Mouse (Mus musculus) monocyte, adult 59 days (primary cell): ENCODE data around the gene Nppa. TPM values are rescaled to one million over a fixed set of nuclear protein-coding genes. Genes with fewer than 3 reads are reported as not detected.

Source experiments
- total RNA-seq, 2 experiments: library from RNA; stranded (reverse); gene quantifications; one replicate each; pipeline ENCODE4 v1.2.4; 2023

Gene Nppa
- not detected for total RNA-seq

DNA sequence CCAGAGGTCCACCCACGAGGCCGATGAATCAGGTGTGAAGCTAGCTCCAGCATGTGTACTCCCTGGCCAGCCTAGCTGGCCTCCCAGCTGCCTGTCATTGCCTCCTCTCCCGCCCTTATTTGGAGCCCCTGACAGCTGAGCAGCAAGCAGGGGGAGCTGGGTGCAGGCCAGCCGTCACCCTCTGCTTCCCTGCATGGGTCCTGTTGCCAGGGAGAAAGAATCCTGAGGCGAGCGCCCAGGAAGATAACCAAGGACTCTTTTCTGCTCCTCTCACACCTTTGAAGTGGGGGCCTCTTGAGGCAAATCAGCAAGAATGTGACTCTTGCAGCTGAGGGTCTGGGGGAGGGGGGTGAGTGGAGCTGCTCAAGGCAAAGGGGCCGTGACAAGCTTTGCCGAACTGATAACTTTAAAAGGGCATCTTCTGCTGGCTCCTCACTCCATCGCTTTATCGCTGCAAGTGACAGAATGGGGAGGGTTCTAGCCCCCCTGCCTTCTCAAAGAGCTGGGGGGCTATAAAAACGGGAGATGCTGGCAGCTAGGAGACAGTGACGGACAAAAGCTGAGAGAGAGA lies at the start of gene Nppa:
Nppa (plus strand) TSS at position 521 of the 571 bp plus-strand sequence.

DNA sequence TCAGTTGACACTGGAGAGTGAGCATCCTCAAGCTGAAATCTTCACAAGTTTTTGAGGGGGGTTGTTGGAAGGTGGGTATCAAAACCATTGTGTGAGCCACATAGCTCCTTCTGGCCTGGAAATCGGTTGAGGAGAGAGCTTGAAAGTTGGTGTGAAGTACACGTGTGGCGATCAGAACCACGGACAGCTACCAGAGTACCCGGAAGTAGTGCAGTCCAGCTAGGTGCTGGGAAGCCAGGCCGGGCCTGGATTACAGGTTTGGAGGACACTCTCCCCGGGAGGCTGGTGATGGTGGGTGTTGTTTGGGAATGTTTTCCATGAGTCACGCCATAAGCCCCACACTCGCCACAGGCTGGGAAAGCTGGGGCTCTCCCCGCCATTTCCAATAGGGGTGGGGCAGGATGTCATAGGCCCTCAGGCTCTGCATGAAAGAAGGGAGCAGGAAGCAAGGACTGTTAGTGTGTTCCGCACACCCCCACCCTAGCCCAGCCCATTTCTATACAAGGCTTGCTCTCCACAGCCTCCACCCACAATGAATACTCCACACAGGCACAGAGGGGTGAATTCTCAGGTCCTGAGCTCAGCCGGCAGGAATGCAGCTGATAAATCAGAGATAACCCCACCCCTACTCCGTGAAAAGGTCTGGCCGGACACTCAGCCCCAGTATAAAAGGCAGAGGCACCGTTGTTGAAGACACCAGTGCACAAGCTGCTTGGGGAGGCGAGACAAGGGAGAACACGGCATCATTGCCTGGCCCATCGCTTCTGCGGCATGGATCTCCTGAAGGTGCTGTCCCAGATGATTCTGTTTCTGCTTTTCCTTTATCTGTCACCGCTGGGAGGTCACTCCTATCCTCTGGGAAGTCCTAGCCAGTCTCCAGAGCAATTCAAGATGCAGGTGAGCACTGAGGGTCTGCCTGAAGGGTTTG lies 15.1 kb upstream of the Nppa start, which contains the start of gene Nppb:
Nppb (plus strand) TSS at position 584 of the 928 bp plus-strand sequence.

DNA sequence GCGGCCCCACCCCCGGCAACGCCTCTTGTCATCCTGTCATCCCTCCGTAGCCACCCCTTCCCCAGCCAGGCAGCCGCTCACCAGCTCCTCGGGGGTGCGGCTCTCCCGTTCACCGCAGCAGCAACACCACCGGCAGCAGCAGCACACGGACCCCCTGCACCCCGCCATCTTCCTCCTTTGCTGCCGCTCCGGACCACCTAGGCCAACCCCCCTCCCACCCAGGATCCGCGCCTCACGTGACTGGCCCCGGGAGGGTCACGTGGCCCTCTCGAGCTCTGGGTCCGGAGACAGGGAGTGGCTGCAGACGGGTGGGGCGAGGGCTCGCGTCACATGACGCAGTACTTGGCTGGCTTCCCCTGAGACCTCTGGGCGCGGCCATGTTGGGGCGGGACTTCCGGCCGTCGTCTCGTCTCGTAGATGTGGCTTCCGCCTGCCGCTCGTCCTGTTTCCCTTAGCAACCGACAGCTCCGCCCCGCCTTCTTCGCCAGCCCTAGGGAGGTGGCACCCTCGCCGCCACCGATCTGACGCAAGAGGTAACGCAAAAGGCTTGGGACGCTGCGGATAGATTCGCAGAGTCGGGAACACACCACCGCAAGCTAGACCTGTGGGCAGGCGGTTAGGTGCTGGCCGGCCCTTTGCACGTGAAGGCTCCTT lies 38.2 kb downstream of the Nppa start, which contains the start of the genes Clcn6 and Mthfr:
Clcn6 (minus strand) TSS at position 222 of the 654 bp plus-strand sequence.
Mthfr (plus strand) TSS at position 478 of the 654 bp plus-strand sequence.

Other genes with a start within 250 kb of the Nppa start
- gene Zfp984, start 190.9 kb upstream of the Nppa start, total RNA-seq, result 10 to 100 TPM; 11.4 to 14.7 TPM
- gene Zfp933, start 152.4 kb upstream of the Nppa start, total RNA-seq, result 1 to 10 TPM; 2.9 to 3.2 TPM
- 10 to 100 TPM; 28.4 to 30.4 TPM for gene Miip, start 131.9 kb upstream of the Nppa start, total RNA-seq
- gene Fv1, start 131.7 kb upstream of the Nppa start, total RNA-seq, result 1 to 10 TPM; 6.6 to 6.7 TPM
- 10 to 100 TPM; 35.3 to 37.7 TPM for gene Mfn2, start 96.0 kb upstream of the Nppa start, total RNA-seq
- gene Plod1, start 64.0 kb upstream of the Nppa start, total RNA-seq, result 10 to 100 TPM; 32.7 to 34.8 TPM
- 10 to 100 TPM; 57.4 to 67.8 TPM for gene 2510039O18Rik, start 59.8 kb upstream of the Nppa start, total RNA-seq
- gene Nppb, start 14.9 kb upstream of the Nppa start, total RNA-seq, result not detected
- 10 to 100 TPM; 19.1 to 27.4 TPM for gene Clcn6, start 38.1 kb downstream of the Nppa start, total RNA-seq
- 10 to 100 TPM; 30.7 to 33.8 TPM for gene Mthfr, start 38.4 kb downstream of the Nppa start, total RNA-seq
- 10 to 100 TPM; 26.7 to 33.2 TPM for gene Agtrap, start 87.3 kb downstream of the Nppa start, total RNA-seq
- gene Mad2l2, start 129.7 kb downstream of the Nppa start, total RNA-seq, result 10 to 100 TPM; 18.3 to 19.5 TPM
- not detected for gene Draxin, start 130.0 kb downstream of the Nppa start, total RNA-seq
- gene Fbxo6, start 151.4 kb downstream of the Nppa start, total RNA-seq, result 10 to 100 TPM; 29.5 to 29.8 TPM
- gene Fbxo44, start 159.8 kb downstream of the Nppa start, total RNA-seq, result 1 to 10 TPM; 2.3 to 2.8 TPM
- not detected for gene Fbxo2, start 159.9 kb downstream of the Nppa start, total RNA-seq